Mouse (Mus musculus) small intestine, adult 2 months (tissue): Measurements from ENCODE around the gene Hoxa5.

Source experiments
- CTCF ChIP-seq: fragments of 200-500 bp; IDR thresholded peaks from 2 replicates; pipeline ENCODE4 v1.5.1; 2012; ENCODE audit warnings: low read depth, mild to moderate bottlenecking, control low read depth, inconsistent platforms, low read length, moderate library complexity, mixed read lengths; ENCODE audit not compliant: insufficient replicate concordance, insufficient read length; ENCODE audit errors: extremely low read depth
- POLR2A ChIP-seq: fragments of 200-500 bp; IDR thresholded peaks from 2 replicates; pipeline ENCODE4 v1.6.1; 2012; ENCODE audit warnings: low read depth, mild to moderate bottlenecking, control low read depth, inconsistent platforms, low read length, moderate library complexity

- TF ChIP-seq POLR2A (no peak), CTCF (no peak)
Observed at GRCm38 (mm10) chr6:52208072-52208867, 3.9 kb upstream of the Hoxa5 start, which contains the start of gene Hoxa6.
